Mouse (Mus musculus): ENCODE results near the gene Kif1a. TPM values are rescaled to one million over a fixed set of nuclear protein-coding genes. Genes with fewer than 3 reads are reported as not detected.

Gene Kif1a
- polyA plus RNA-seq, 1 experiment: 0.49 TPM

DNA sequence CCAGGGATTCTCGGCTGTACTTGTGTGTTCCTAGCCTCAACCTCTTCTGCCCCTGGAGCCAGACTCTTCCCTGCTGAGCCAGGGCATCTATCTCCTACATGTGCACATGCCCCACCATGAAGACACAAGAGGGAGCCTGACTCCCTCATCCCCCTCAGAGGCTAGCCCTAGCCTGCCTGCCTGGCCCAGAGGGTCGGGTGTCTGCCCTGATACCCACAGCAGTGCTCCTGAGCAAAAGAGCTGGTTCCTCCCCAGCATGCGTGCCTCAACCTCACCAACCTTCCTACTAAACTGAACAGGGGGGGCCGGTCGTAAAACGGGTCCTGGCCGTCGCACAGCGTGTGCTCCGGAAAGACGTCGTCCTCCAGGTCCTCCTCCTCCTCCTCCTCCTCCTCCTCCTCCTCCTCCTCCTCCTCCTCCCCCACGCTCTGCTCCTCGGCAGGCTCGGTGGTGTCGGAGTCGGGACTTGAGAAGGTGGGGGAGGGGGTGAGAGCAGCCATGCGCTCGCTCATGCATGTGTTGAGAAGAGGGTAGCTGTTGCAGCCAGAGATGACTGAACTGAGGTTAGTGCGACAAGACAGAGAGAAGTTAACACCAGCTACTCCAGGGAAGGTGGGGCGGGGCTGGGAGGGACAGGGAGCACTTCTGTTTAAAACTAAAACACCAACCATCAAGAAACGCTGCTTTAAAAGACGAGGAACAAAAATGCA is 50.5 kb downstream of the Kif1a start:
- WGBS: 49% methylated on average over 20 of the region's 23 CpGs

DNA sequence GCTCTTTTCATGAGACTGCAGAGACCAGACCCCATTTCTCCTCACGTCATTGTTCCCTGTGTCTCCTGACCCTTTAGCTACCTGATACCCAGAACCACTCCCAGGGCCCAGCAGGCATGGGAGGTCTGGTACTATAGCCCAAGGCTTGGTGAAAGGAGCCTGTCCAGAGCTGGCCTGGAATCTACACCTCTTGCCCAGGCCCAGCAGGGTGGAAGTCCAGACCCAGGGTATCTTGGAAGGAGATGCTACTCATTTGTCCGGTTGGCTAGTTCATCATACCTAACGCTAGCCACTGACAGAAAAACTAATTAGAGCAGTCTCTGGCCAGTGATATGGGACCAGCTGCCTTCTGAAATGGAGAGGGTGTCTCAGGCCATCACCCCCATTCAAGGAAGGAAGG is 51.7 kb downstream of the Kif1a start:
- Histone ChIP-seq H3K27ac (ENCODE audit: insufficient read depth, low read length) (no peak overlapping the region), H3K36me3 (ENCODE audit: control insufficient read depth, insufficient read depth, low read length) (no peaks in the 10 kb centered on the region), H3K27me3 (ENCODE audit: control insufficient read depth, insufficient read depth, low read length) (no peaks in the 10 kb centered on the region), H3K4me3 (ENCODE audit: extremely low read depth, insufficient read depth, insufficient read length) (no peak overlapping the region), H3K4me1 (ENCODE audit: control insufficient read depth, insufficient read depth, insufficient read length) (no peaks in the 10 kb centered on the region)
- WGBS: 96% methylated on average over 3 of the region's 3 CpGs
- DNase-seq (ENCODE audit: low read depth in 1 of 2, low spot score in 2 of 2): no peak
- TF ChIP-seq POLR2A (IDR thresholded peaks at IDR 0.05; ENCODE audit: low read depth, low read length) (no peak), CTCF (IDR thresholded peaks at IDR 0.05; ENCODE audit: extremely low read depth, insufficient read depth, insufficient read length, insufficient replicate concordance) (no peak)

More for the DNA sequence above, 50.5 kb downstream of the Kif1a start:
- Histone ChIP-seq H3K4me1 (ENCODE audit: control insufficient read depth, insufficient read depth, insufficient read length) (no peaks in the 10 kb centered on the region), H3K27ac (ENCODE audit: insufficient read depth, low read length) (no peak overlapping the region), H3K4me3 (ENCODE audit: extremely low read depth, insufficient read depth, insufficient read length) (no peak overlapping the region), H3K27me3 (ENCODE audit: control insufficient read depth, insufficient read depth, low read length) (no peaks in the 10 kb centered on the region), H3K36me3 (ENCODE audit: control insufficient read depth, insufficient read depth, low read length) (no peaks in the 10 kb centered on the region)
- no peak for DNase-seq (ENCODE audit: low read depth in 1 of 2, low spot score in 2 of 2)
- no peak for TF ChIP-seq CTCF (IDR thresholded peaks at IDR 0.05; ENCODE audit: extremely low read depth, insufficient read depth, insufficient read length, insufficient replicate concordance)
- no peak for TF ChIP-seq POLR2A (IDR thresholded peaks at IDR 0.05; ENCODE audit: low read depth, low read length)

DNA sequence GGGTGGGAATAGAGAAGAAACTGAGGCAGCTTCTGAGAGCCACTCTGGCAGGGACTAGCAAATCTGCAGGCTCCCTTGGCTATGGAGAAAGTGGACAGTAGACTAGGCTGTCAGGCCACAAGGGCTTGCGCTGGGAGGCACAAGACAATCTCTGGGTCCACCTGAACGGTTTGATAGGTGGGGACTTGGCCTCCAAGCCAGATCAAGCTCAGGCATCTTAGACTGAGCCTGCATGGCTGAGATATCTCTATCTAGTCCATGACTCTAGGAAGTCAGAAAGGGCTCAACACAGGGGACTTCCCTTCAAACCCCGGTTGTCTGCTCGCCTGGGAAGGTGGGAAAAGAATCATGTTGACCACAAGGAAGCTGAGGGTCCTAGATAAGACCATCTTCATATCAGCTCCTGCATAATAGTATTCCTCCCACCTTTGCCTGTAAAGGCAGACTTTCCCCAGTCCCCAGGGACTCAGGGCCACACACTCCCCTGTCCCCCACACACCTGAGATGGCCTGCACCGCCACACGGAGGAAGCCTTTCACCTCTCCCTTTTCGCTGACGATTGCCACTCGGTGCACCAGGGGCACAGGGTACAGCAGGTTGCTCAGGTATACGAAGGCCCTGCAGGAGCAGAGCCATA is 55.5 kb downstream of the Kif1a start:
- Histone ChIP-seq H3K36me3 (ENCODE audit: control insufficient read depth, insufficient read depth, low read length) (no peaks in the 10 kb centered on the region), H3K27ac (ENCODE audit: insufficient read depth, low read length) (no peak overlapping the region), H3K4me1 (ENCODE audit: control insufficient read depth, insufficient read depth, insufficient read length) (no peaks in the 10 kb centered on the region), H3K27me3 (ENCODE audit: control insufficient read depth, insufficient read depth, low read length) (no peaks in the 10 kb centered on the region), H3K4me3 (ENCODE audit: extremely low read depth, insufficient read depth, insufficient read length) (no peak overlapping the region)
- whole genome bisulfite sequencing: 77% methylated on average over 10 of the region's 10 CpGs
- no peak for DNase-seq (ENCODE audit: low read depth in 1 of 2, low spot score in 2 of 2)
- TF ChIP-seq POLR2A (IDR thresholded peaks at IDR 0.05; ENCODE audit: low read depth, low read length) (no peak), CTCF (IDR thresholded peaks at IDR 0.05; ENCODE audit: extremely low read depth, insufficient read depth, insufficient read length, insufficient replicate concordance) (no peak)

DNA sequence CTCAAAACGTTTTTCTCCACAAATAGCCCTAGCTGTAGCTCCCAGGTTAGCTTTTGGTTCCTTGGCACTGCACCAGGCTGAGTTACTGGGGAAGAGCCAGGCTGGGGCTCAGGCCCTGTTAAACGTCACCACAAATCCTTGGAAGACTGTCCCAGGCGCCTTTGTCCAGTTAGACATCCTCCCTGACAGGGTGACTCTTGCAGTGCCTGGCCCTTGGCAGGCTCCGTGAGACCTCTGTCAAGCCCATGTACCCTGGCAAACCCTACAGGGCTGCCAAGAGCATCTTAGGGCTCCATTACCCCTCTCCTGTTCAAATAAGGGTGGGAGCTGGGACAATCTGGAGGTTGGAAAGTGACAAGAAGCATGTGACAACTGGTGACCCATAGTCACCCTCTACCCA is 65.8 kb downstream of the Kif1a start:
- H3K36me3 ChIP-seq (ENCODE audit: control insufficient read depth, insufficient read depth, low read length): no peaks in the 10 kb centered on the region
- H3K27me3 ChIP-seq (ENCODE audit: control insufficient read depth, insufficient read depth, low read length): no peaks in the 10 kb centered on the region
- 77% methylated on average over 4 of the region's 4 CpGs for WGBS
- TF ChIP-seq POLR2A (IDR thresholded peaks at IDR 0.05; ENCODE audit: low read depth, low read length) (no peak), CTCF (IDR thresholded peaks at IDR 0.05; ENCODE audit: extremely low read depth, insufficient read depth, insufficient read length, insufficient replicate concordance) (no peak)
- H3K27ac ChIP-seq (ENCODE audit: insufficient read depth, low read length): no peak overlapping the region
- DNase-seq (ENCODE audit: low read depth in 1 of 2, low spot score in 2 of 2): no peak
- no peaks in the 10 kb centered on the region for H3K4me1 ChIP-seq (ENCODE audit: control insufficient read depth, insufficient read depth, insufficient read length)
- H3K4me3 ChIP-seq (ENCODE audit: extremely low read depth, insufficient read depth, insufficient read length): no peak overlapping the region

DNA sequence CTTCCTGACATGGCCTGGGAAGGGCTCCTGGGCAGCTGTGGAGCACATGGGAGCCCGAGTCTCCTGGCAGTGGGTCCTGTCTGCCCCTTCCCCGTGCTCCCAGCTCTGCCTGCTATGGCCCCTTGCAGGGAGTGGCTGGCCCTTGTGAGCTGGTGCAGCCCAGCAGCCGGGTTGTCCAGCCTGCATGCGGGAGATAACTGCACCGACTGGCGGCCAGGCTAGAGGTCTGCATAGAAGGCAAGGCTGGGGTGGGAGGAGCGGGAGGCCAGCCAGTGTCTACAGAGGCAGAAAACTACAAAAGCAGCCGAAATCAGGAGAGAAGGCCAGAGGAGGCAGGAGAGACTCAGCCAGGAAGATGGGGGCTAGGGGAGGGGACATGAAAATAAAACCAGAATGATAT is 67.8 kb downstream of the Kif1a start:
- Histone ChIP-seq H3K27me3 (ENCODE audit: control insufficient read depth, insufficient read depth, low read length) (no peaks in the 10 kb centered on the region), H3K27ac (ENCODE audit: insufficient read depth, low read length) (no peak overlapping the region), H3K36me3 (ENCODE audit: control insufficient read depth, insufficient read depth, low read length) (no peaks in the 10 kb centered on the region), H3K4me1 (ENCODE audit: control insufficient read depth, insufficient read depth, insufficient read length) (no peaks in the 10 kb centered on the region), H3K4me3 (ENCODE audit: extremely low read depth, insufficient read depth, insufficient read length) (no peak overlapping the region)
- TF ChIP-seq CTCF (IDR thresholded peaks at IDR 0.05; ENCODE audit: extremely low read depth, insufficient read depth, insufficient read length, insufficient replicate concordance): no peak
- TF ChIP-seq POLR2A (IDR thresholded peaks at IDR 0.05; ENCODE audit: low read depth, low read length): no peak
- DNase-seq (ENCODE audit: low read depth in 1 of 2, low spot score in 2 of 2): no peak
- 80% methylated on average over 8 of the region's 8 CpGs for WGBS

DNA sequence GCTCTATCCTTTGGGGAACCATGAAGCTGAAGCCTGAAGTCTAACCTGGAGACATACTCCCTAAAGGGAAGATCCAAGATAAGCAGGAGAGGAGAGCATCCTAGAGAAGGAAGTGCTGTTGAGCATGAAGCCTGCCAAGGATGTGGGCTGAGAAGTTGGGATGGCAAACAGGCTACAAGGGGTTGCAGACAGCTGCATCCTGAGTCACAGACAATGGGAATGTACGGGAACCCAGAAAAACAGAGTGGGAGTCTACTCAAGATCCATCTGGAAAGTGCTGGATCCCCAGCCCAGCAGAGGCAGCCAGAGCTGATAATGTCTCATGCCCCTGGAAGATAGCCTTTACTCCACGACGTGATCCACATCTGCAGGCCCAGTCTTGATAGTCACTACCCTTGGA is 70.6 kb downstream of the Kif1a start:
- no peak for DNase-seq (ENCODE audit: low read depth in 1 of 2, low spot score in 2 of 2)
- Histone ChIP-seq H3K4me3 (ENCODE audit: extremely low read depth, insufficient read depth, insufficient read length) (no peak overlapping the region), H3K36me3 (ENCODE audit: control insufficient read depth, insufficient read depth, low read length) (no peaks in the 10 kb centered on the region), H3K4me1 (ENCODE audit: control insufficient read depth, insufficient read depth, insufficient read length) (no peaks in the 10 kb centered on the region), H3K27ac (ENCODE audit: insufficient read depth, low read length) (no peak overlapping the region), H3K27me3 (ENCODE audit: control insufficient read depth, insufficient read depth, low read length) (no peaks in the 10 kb centered on the region)
- WGBS: 74% methylated on average over 3 of the region's 3 CpGs
- TF ChIP-seq CTCF (IDR thresholded peaks at IDR 0.05; ENCODE audit: extremely low read depth, insufficient read depth, insufficient read length, insufficient replicate concordance) (no peak), POLR2A (IDR thresholded peaks at IDR 0.05; ENCODE audit: low read depth, low read length) (no peak)

DNA sequence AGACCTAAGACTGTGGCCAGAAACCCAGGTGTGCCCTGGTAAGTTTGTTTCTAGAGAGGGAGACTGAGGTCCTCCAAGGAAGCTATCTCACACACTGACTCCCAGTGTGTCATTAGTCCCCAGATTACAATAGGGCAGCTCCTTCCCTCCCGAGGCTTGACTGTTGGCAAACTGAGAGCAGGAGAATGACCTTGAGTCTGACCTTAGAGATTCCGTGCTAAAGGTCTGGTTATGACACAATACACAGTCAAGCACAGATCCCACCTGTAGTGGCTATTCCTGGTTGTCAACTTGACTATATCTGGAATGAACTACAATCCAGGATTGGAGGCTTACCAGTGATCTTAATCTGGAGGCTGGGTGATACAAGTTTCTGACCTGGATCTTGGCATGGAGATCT is 71.7 kb downstream of the Kif1a start:
- Histone ChIP-seq H3K4me3 (ENCODE audit: extremely low read depth, insufficient read depth, insufficient read length) (no peak overlapping the region), H3K27me3 (ENCODE audit: control insufficient read depth, insufficient read depth, low read length) (no peaks in the 10 kb centered on the region), H3K27ac (ENCODE audit: insufficient read depth, low read length) (no peak overlapping the region), H3K36me3 (ENCODE audit: control insufficient read depth, insufficient read depth, low read length) (no peaks in the 10 kb centered on the region), H3K4me1 (ENCODE audit: control insufficient read depth, insufficient read depth, insufficient read length) (no peaks in the 10 kb centered on the region)
- TF ChIP-seq POLR2A (IDR thresholded peaks at IDR 0.05; ENCODE audit: low read depth, low read length): no peak
- no peak for DNase-seq (ENCODE audit: low read depth in 1 of 2, low spot score in 2 of 2)
- 73% methylated on average over 2 of the region's 2 CpGs for WGBS
